Mouse (Mus musculus) CH12.LX (cell line): ENCODE measurements around the gene Nfia.

ENCODE experiments used
- CHD2 ChIP-seq: IDR thresholded peaks from 2 replicates; pipeline ENCODE4 v1.6.1; 2011; ENCODE audit warnings: low read length, improper control_type of control experiment
- E2F4 ChIP-seq: IDR thresholded peaks from 2 replicates; pipeline ENCODE4 v1.6.1; 2011; ENCODE audit warnings: low read depth, low read length, improper control_type of control experiment; ENCODE audit not compliant: insufficient replicate concordance
- IRF4 ChIP-seq: IDR thresholded peaks from 2 replicates; pipeline ENCODE4 v1.6.1; 2014; ENCODE audit warnings: low read depth, mild to moderate bottlenecking, inconsistent platforms, low read length, improper control_type of control experiment
- JUN ChIP-seq: IDR thresholded peaks from 2 replicates; pipeline ENCODE4 v1.6.1; 2011; ENCODE audit warnings: low read depth, mild to moderate bottlenecking, low read length, improper control_type of control experiment, moderate library complexity; ENCODE audit not compliant: insufficient read depth
- TCF12 ChIP-seq: IDR thresholded peaks from 2 replicates; pipeline ENCODE4 v1.6.1; 2014; ENCODE audit warnings: low read depth, mild to moderate bottlenecking, inconsistent platforms, low read length, improper control_type of control experiment
- ZMIZ1 ChIP-seq: IDR thresholded peaks from 2 replicates; pipeline ENCODE4 v1.6.1; 2012; ENCODE audit warnings: low read depth, mild to moderate bottlenecking, inconsistent platforms, low read length, improper control_type of control experiment

DNA sequence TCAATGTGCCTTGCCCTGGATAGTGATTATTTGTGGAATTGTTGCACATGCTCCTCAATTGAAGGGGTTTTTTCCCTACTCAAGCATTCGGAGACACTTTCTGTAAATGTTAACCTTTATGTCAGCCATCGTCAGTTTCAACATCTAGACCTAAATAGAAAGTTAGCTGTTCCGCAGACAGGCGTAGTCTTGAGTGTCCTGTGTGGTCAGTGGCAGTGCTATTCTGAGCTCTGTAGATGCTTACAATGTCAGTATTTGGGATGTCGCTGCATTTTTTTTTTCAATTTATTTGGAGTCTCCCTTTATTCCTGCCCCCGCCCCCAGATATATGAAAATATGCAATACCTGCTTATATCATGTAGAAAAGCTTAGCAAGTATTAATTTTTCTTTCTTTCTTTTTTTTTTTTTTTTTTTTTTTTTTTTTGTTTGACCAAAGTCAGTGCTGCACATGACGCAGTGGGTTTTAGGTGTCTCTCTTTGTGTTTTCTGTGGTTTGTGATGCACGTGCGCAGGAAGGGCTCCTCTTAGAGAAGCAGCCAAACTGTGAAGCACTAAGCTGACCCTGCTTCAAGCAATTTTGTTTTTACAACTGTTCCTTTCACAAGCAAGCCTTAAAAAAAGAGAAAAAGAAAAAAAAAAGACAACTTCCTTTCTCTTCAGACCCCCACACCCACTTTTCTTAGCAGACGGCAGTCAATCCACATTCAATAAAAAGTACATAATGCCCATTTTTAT, 340.9 kb downstream of the Nfia start:
- TF ChIP-seq ZMIZ1 (no peak), IRF4 (no peak), TCF12 (no peak), CHD2 (no peak), JUN (no peak), E2F4 (no peak)
